Mouse (Mus musculus) CH12.LX (cell line): ENCODE measurements around the gene Cerkl. TPM values are rescaled to one million over a fixed set of nuclear protein-coding genes. Genes with fewer than 3 reads are reported as not detected.

Experiments
- DNase-seq: peaks from one replicate; pipeline ENCODE4 v3.0.0-alpha.2; 2013; ENCODE audit errors: extremely low read depth
- H3K27ac ChIP-seq: 2 replicates; pipeline ENCODE4 v1.5.1; 2012; ENCODE audit warnings: low read depth, mild to moderate bottlenecking, control low read depth, moderate library complexity; ENCODE audit not compliant: insufficient read depth
- H3K27me3 ChIP-seq: replicated peaks from 2 replicates; pipeline ENCODE3; 2012; ENCODE audit warnings: inconsistent platforms
- H3K36me3 ChIP-seq, 2 experiments: replicated peaks in 1 of 2; 2 replicates each; pipeline versions ENCODE3 to v1.6.1; 2012; ENCODE audit warnings: inconsistent platforms in 1 of 2, low read length in 1 of 2, mild to moderate bottlenecking in 1 of 2, mixed read lengths in 1 of 2, moderate library complexity in 1 of 2; ENCODE audit not compliant: control insufficient read depth in 1 of 2, insufficient read depth in 1 of 2
- H3K4me1 ChIP-seq, 2 experiments: 2 replicates each; pipeline ENCODE4 v1.6.1; 2012; ENCODE audit warnings: inconsistent platforms in 1 of 2, moderate library complexity in 1 of 2; ENCODE audit not compliant: insufficient read depth in 2 of 2, control insufficient read depth in 1 of 2
- H3K4me2 ChIP-seq: 2 replicates; pipeline ENCODE4 v1.6.1; 2012; ENCODE audit warnings: low read depth, mild to moderate bottlenecking, control low read depth; ENCODE audit not compliant: poor library complexity, insufficient read depth, severe bottlenecking
- H3K4me3 ChIP-seq, 3 experiments: fragments of 150-350 bp in 1 of 3; sonication (generic) in 1 of 3; replicated peaks in 1 of 3; 2 replicates each; pipeline versions ENCODE3 to v1.5.1; 2011 to 2012; ENCODE audit warnings: low read depth in 2 of 3, low read length in 2 of 3, mild to moderate bottlenecking in 2 of 3, moderate library complexity in 2 of 3, control low read depth in 1 of 3, improper control_type of control experiment in 1 of 3, inconsistent platforms in 1 of 3, mixed read lengths in 1 of 3; ENCODE audit not compliant: poor library complexity in 1 of 3
- H3K79me2 ChIP-seq: replicated peaks from 2 replicates; pipeline ENCODE4 v1.6.1; 2012; ENCODE audit warnings: mild to moderate bottlenecking, moderate library complexity; ENCODE audit not compliant: control insufficient read depth, poor library complexity, insufficient read depth, severe bottlenecking; ENCODE audit errors: extremely low read depth
- H3K9ac ChIP-seq: 2 replicates; pipeline ENCODE4 v1.6.1; 2012; ENCODE audit warnings: low read depth, mild to moderate bottlenecking, control low read depth, moderate library complexity; ENCODE audit not compliant: insufficient read depth
- H3K9me3 ChIP-seq: replicated peaks from 2 replicates; pipeline ENCODE3; 2012; ENCODE audit warnings: low read length, inconsistent platforms, mixed read lengths
- CHD2 ChIP-seq: IDR thresholded peaks from 2 replicates; pipeline ENCODE4 v1.6.1; 2011; ENCODE audit warnings: low read length, improper control_type of control experiment
- MAFK ChIP-seq: IDR thresholded peaks from 2 replicates; pipeline ENCODE4 v1.6.1; 2011; ENCODE audit warnings: low read length, improper control_type of control experiment; ENCODE audit not compliant: insufficient replicate concordance
- MYC ChIP-seq: IDR thresholded peaks from 2 replicates; pipeline ENCODE4 v1.6.1; 2011; ENCODE audit warnings: low read depth, mild to moderate bottlenecking, improper control_type of control experiment, low read length
- NRF1 ChIP-seq: IDR thresholded peaks from 2 replicates; pipeline ENCODE4 v1.6.1; 2014; ENCODE audit warnings: low read depth, mild to moderate bottlenecking, inconsistent platforms, low read length, improper control_type of control experiment, moderate library complexity
- PAX5 ChIP-seq: IDR thresholded peaks from 2 replicates; pipeline ENCODE4 v1.6.1; 2012; ENCODE audit warnings: low read length, inconsistent platforms, mixed read lengths
- POLR2A ChIP-seq: IDR thresholded peaks from 2 replicates; pipeline ENCODE4 v1.6.1; 2011; ENCODE audit warnings: low read depth, mild to moderate bottlenecking, improper control_type of control experiment, low read length
- RCOR1 ChIP-seq: conservative IDR thresholded peaks from 2 replicates; pipeline ENCODE4 v1.6.1; 2012; ENCODE audit warnings: low read depth, mild to moderate bottlenecking, inconsistent platforms, low read length, improper control_type of control experiment
- TCF12 ChIP-seq: IDR thresholded peaks from 2 replicates; pipeline ENCODE4 v1.6.1; 2014; ENCODE audit warnings: low read depth, mild to moderate bottlenecking, inconsistent platforms, low read length, improper control_type of control experiment
- ZC3H11A ChIP-seq: IDR thresholded peaks from 2 replicates; pipeline ENCODE4 v1.6.1; 2012; ENCODE audit warnings: low read depth, mild to moderate bottlenecking, inconsistent platforms, low read length, improper control_type of control experiment
- ZMIZ1 ChIP-seq: IDR thresholded peaks from 2 replicates; pipeline ENCODE4 v1.6.1; 2012; ENCODE audit warnings: low read depth, mild to moderate bottlenecking, inconsistent platforms, low read length, improper control_type of control experiment
- dilution Hi-C: fragments of 300-500 bp; cut with MboI; formaldehyde crosslinking; loops from 2 replicates; pipeline ENCODE4 v1.14.3; 2020; ENCODE audit warnings: low sequenced_read_pairs; ENCODE audit not compliant: extremely low pct_unique_long_range_greater_than_20kb, extremely low pct_ligation_motif_present
- in situ Hi-C: fragments of 300-500 bp; cut with MboI; formaldehyde crosslinking; loops from 3 replicates; pipeline ENCODE4 v1.14.3; 2019; ENCODE audit warnings: low sequenced_read_pairs, low pct_ligation_motif_present, low pct_unique_long_range_greater_than_20kb, mixed read lengths
- polyA plus RNA-seq: library from polyadenylated mRNA; unstranded; fragments of >175 nt; gene quantifications from 2 replicates; pipeline ENCODE4 v1.2.1, GENCODE M21; 2012; ENCODE audit warnings: low read depth; ENCODE audit not compliant: insufficient read length
- total RNA-seq, 2 experiments: library from RNA; depleted of rRNA; stranded (reverse); fragments of 300-350 nt in 1 of 2; fragments of >200 nt in 1 of 2; gene quantifications; 2 replicates each; pipeline ENCODE4 v1.2.3; 2012 to 2014

Gene Cerkl
- total and polyA plus RNA-seq, 3 experiments: 10.9 to 19.6 (median 15.6) TPM

- dilution Hi-C loops: no loop called here
These were observed 172.4 kb downstream of the Cerkl start for GRCm38 (mm10) chr2:79284206-79284605.

More at GRCm38 (mm10) chr2:79284206-79284605, 172.4 kb downstream of the Cerkl start:
- no peak for DNase-seq
- peaks cover 48 to 86% of the 10 kb centered on the region in 2 experiments for H3K36me3 ChIP-seq
- H3K27me3 ChIP-seq: no peaks in the 10 kb centered on the region
- no peak overlapping the region for H3K9ac ChIP-seq
- TF ChIP-seq MAFK: no peak
- no peak for TF ChIP-seq CHD2
- TF ChIP-seq TCF12: no peak
- no peak for TF ChIP-seq ZC3H11A
- no peak for TF ChIP-seq RCOR1
- TF ChIP-seq POLR2A: no peak
- no peak for TF ChIP-seq ZMIZ1
- no peak for TF ChIP-seq PAX5
- no peak for TF ChIP-seq MYC
- TF ChIP-seq NRF1: no peak
- no peak overlapping the region for H3K27ac ChIP-seq
- no peaks in the 10 kb centered on the region for H3K9me3 ChIP-seq
- no peaks in the 10 kb centered on the region for H3K4me1 ChIP-seq
- H3K79me2 ChIP-seq: peaks cover 19% of the 10 kb centered on the region; the same call in 1 of the 2 replicates
- H3K4me2 ChIP-seq: no peak overlapping the region
- in situ Hi-C loops: no loop called here
- H3K4me3 ChIP-seq: no peak overlapping the region

Other genes with a start within 250 kb of the Cerkl start
- 79.3 and 80.0 TPM in 2 replicates for gene Itga4, start 201.4 kb downstream of the Cerkl start, total RNA-seq (2012; rRNA removed)
- 54.3 and 55.7 TPM in 2 replicates for gene Itga4, start 201.4 kb downstream of the Cerkl start, total RNA-seq (2014; rRNA removed)
- gene Itga4, start 201.4 kb downstream of the Cerkl start, polyA plus RNA-seq: 44.7 and 51.2 TPM in 2 replicates
- not detected in 2 replicates for gene Neurod1, start within 50 bp of the Cerkl start, total RNA-seq (2012; rRNA removed)
- gene Neurod1, start within 50 bp of the Cerkl start, total RNA-seq (2014; rRNA removed): not detected in 2 replicates
- not detected in 2 replicates for gene Neurod1, start within 50 bp of the Cerkl start, polyA plus RNA-seq
- gene Itprid2, start 178.6 kb upstream of the Cerkl start, total RNA-seq (2012; rRNA removed): 8.2 TPM in 2 replicates
- gene Itprid2, start 178.6 kb upstream of the Cerkl start, total RNA-seq (2014; rRNA removed): 3.9 and 4.3 TPM in 2 replicates
- 15.4 and 17.7 TPM in 2 replicates for gene Itprid2, start 178.6 kb upstream of the Cerkl start, polyA plus RNA-seq